Mouse (Mus musculus) hindlimb bud, embryonic 11.5 days (tissue): ENCODE data around the gene Hoxb7.

Experiments
- DNase-seq: peaks from one replicate; pipeline ENCODE4 v3.0.0-alpha.2; 2012; ENCODE audit warnings: low read depth, low spot score; ENCODE audit errors: extremely low spot score

Hoxb7 gene

DNA sequence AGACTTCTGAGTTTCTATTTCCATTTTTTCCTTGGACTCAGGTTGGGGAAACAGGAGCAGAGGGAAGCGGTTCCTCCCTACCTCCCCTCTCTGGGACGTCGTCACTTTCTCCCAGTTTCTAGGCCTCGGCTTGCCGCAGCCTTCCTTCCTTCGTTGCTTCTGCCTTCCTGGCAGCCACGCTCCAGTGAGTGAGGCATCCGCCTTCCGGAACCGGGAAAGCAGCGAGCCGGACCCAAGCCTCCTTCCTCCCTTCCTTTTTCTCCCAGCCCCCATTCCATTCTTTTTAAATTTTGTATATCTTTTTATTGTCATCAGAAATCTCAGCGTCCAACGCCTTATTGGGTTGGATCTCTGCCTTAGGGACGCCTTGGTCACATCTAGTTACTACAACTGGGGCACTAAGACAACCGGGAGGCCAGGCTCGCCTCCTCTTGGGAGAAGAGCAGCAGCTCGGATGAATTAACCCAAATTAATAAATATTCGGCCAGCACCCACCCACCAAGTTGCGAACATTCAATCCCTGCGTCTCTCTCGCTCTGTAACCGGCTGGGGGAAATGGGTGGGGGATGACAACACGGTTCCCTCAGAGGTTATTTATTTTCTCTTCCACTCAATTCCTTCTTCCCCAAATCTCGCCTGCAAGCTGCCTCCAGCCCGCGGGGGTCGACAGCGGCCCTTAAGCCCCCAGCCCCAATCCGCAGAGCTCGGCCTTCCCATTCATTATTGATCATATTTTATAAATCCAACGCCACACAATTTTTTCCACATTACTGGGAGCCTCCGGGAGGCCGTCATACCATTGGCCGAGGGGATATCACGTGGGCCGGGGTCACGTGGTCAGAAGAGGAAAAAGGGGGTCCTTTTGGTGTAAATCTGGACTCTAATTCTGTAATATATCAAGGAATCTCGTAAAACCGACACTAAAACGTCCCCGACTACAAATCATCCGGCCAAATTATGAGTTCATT, at the start of gene Hoxb7:
Gene Hoxb7 (plus strand): TSS at position 853 of the 968 bp plus-strand sequence.
- no peak for DNase-seq

DNA sequence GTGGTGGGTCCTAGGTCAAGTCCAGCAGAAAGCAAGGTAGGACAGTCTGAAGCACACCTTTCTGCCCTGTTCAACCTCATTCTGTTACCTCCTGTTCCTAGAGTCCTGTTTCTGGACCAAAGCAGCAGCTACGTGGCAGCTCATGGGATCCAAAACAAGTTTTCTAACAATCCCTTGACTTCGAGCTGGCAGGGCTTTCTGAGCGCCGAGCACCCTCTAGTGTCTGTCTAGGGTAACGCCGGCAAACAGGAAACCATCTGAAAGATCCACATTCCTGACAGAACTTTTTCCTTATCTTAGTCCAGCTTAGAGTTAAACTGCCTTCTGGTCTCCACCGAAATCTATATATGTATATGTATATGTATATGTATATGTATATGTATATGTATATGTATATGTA, 46.2 kb upstream of the Hoxb7 start:
- DNase-seq, result no peak

DNA sequence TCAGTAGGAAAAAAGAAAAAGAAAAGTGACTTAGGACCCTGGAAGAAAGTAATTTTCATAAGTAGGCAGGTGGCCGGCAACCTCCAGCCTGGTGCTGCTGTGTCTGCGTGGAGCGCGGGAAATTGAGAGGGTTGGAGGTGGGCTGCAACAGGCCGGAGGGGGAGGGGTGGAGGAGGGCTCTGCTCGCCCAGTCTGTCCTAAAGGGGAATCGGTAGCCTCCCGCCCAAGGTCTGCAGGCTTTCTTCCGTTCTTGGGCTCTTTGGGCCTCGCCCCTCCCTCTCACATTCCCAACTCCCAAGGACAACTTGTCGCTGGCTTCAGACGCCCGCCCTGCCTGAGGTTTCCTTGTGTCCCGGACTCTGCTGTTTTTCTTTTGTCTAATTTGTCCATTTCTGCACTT, 35.5 kb upstream of the Hoxb7 start:
- no peak for DNase-seq

DNA sequence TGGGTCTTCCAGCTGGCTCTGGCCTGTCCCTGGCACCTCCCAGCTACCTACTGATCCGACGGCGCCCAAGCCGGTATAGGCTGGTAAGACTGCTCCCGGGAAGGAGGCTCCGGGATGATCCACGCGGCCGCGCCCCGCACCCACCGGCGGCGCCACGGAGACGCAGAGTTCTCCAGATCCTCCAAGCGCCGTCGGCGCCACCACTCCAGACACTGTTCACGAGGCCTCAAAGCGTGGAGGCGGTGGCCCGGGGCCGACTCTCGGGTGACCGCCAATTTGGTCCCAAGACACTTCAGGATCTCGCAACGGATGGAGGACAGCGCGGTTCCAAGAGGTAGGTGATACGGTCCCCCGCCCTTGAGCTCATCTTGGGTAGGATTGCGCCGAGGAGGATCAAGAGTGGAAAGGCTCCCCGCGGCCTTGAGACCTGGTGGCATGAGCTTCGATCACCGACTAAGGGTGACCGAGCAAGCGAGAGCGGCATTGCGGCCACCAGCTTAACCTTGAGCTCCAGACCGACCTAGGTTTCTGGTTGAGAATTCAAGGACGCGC, 34.9 kb upstream of the Hoxb7 start:
- DNase-seq, result no peak

DNA sequence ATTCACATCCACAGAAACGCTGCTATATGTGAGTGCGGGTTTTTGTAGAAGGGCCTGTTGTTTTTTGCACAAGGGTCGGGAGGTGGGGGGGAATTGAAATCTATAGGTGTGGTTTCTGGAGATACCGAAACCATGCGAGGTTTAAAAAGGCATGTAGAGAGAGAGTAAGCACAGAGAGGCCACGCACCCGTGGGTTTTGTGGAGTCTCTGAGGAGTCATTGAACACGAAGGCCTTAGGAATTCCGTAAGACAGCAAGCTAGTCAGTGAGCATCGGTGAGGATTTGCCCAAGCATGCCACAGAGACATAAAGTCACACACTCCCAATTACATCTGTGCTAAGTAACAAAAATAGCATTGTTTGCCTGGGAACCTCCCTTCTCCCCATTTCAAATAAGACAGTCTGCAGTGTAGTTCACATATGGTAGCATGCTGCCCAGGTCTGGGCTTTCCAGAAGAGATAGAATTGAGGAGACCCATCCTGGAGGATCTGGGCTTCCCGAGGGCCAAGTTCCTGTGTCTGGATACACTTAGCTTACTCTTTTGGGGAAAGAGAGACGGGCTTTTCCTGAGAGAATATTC, 33.8 kb upstream of the Hoxb7 start:
- no peak for DNase-seq

DNA sequence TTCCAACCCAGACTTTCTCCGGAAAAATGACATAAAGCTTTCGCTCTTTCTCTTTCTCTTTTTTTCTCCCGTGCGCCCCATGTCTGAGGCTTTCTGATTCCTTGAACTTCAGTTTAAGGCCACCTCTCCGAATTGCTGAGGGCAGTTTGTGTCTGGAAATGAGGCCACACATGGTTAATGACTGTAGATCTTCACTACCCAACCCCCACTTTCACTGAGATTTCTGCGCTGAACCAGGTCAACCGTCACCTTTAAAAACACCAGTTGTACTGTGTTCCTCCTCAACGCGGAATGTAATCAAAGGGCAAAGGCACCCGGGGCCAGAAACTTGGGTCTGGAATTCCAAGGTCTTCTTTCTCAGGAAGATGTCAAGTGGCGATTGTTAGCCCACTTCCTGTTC, 32.2 kb upstream of the Hoxb7 start:
- DNase-seq, result no peak

DNA sequence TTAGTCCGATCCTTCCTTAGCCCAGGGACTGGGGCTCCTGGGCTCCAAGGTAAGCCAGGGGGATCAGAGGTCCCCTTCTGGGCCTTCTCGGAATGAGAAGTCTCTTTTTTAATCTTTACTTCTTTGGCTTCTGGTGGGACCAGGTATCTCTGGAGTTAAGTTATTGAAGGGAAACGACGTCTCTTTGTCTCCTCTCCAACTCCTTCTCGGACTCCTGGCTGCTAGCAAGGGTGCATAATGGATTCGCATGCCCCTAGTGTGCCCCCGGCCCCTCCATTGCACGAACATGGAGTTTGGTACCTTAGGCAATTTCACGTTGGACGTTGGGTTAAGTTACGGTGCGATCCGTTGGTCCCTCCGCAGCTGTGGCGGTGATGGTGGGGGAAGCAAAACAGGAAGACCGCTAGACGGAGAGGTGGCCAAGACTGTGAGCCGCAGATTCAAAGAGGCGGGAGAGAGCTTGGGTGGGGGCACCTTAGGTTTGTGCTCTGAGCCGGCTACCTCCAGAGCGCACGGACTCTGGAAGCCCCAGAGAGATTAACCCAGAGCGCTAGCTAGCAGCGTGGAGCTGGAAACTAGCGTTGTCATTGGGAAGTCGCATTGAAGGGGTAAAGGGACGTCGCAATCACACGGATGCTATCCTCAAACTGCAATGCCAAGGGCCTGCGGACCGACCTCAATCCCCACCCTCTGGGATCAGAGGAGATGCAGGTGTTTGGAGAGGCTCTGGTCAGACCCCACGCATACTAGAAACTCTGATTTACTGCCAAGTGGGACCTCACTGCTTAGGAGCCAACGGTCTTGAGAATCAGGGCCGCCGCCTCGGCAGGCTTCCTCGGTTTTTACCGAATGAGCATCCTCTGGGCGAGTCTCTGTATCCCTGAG, 31.1 kb upstream of the Hoxb7 start:
- no peak for DNase-seq

DNA sequence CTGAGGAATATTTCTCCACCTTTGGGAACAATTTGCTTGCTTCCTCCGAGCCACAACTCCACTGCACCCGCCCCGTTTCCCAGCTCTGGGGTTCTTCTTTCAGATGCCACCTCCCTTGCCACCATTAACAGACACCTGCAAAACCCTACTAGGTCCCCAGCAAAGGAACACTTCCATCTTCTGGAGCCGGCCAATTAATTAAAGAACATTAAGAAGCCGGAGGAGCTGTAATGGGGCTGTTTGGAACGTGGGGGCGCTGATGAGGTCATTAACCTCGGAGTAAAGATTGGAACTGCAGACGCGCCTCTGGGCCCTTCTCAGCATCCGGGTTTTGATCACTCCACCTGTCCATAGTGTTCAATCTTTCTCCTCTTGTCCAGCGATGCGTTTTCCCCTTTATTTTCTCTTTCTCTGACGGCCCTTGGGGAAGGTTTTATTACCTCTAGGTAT, 30.4 kb upstream of the Hoxb7 start:
- DNase-seq, result no peak

DNA sequence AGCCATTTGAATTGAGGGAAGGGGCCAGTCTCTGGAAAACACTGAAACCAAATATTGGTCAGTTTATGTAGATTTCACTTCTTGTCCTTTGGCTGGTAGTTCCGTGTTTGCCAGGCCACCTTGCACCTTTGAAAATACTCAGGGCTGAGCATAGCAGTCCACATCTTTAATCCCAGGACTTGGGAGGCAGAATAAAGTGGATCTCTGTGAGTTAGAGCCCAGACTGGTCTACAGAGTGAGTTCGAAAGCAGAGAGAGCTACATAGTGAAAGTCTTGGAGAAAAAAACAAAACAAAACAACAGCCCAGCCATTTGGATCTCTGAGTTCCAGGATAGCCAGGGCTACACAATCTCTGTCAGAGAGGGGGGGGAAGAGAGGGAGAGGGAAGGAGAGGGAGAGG, 29.3 kb upstream of the Hoxb7 start:
- DNase-seq, result no peak

DNA sequence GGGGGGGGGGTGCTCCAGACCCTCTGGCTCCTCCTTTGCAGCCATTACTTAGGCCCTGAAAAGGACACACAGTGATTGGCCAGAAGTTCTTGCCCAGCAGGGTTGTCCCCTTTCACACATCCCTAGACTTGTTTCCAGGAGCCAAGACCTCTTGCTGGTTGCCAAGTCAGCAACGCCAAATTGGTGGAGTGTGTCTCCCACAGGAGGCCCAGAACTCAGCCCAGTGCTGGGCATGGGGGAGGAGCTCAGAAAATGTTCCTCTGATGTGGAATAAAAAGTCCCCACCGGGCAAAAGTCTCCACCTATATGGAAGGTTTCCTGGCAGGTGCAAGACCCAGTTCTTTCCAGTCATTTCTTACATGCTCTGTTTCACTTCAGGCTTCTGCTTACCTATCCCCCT, 27.4 kb upstream of the Hoxb7 start:
- no peak for DNase-seq

DNA sequence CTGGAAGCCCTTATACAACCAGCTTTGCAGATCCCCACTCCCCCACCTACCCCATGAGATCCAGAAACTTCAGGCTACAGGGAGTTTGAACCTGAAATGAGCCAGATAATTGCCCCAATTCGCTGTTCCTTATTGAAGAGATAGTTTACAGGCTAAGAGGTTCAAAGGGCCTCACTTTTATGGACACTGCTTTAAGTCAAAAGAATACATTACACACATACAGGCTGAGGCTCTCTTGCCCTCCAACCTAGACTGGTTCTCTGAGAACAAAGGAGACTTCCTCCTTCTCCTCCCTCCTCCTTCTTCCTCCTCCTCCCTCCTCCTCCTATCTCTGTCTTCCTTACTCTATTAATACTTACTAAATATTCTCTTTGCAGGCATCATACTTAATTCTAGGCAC, 26.9 kb upstream of the Hoxb7 start:
- no peak for DNase-seq

DNA sequence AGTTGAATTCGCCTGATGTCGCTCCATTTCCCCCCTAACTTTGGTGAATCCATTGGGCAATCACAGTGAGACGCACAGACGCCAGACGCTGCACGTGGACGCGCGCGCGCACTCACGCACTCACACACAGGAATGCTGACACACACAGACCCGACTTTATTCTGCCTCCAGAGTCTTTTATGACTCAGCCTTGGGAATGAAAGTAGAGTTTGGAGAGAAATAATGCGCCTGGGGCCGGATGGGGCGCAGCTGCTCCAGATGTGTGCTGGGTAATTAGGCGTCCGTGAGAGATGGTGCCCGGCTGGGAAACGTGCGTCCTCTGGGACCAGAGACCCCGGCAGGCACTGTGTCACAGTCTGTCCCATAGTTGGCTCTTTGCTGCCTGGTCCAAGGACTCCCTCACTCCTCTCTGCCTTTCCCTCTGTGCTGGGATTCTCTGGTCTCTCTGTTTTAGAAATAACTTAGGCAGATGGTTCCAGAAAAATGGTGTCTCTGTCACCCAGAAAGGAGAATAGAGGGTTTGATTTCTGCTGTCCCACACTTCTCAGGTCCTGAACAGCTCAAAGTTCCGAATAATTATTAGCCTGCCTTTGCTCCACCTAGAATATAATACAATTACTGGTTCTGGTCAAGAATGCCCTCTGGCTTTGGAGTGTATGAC, 26.0 kb upstream of the Hoxb7 start:
- DNase-seq, result no peak

DNA sequence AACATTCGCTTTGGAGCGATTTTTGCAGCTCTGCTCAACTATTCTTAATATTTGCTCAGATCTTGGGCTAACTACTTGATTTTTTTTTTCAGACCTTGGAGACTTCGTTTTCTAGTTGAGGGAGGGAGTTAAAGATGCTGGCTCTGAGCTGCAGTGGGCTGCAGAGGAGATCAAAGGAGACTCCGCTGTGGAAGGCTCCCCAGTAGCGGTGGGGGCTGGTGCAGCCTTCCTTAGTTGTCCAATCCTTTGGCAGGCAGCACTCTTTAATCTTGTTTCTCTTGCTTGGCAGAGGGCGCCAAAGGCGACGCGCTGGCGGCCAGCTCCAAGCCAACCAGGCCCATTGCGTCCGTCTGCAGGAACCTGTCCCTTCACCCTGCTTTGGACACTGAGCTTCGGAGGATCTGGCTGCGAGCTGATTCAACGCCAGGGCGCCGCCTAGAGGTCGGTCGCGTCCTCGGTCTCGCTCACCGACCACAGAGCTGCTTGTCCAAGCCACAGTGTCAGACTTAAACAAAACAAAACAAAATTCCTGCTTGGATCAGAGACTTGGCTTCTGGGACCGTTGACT, 25.0 kb upstream of the Hoxb7 start:
- no peak for DNase-seq

DNA sequence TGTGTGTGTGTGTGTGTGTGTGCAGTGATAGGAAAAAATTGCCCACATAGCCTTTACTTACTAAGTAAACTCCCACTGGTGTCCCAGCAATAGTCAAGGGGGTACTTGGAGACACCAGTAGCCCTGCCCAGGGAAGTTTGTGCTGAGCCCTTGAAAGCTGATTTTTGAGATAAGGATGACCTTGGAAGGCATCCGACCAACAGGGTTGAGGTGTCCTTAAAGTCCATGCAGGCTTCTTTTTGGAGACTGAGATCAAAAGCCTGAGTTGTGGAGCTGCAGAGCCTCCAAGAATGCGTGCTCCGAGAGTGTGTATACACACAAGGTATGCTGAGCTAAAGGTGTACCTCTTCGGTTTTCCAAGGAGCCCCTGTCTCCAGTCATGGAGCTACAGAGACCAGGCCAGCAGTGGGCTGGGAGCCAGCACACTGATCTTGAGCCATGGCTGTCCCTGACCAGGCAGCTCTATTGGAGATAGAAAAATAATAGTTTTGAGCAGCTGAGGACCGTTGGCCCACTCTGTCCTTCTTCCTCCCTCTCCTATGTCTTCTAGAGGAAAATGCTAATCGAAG, 24.1 kb upstream of the Hoxb7 start:
- DNase-seq, result no peak

DNA sequence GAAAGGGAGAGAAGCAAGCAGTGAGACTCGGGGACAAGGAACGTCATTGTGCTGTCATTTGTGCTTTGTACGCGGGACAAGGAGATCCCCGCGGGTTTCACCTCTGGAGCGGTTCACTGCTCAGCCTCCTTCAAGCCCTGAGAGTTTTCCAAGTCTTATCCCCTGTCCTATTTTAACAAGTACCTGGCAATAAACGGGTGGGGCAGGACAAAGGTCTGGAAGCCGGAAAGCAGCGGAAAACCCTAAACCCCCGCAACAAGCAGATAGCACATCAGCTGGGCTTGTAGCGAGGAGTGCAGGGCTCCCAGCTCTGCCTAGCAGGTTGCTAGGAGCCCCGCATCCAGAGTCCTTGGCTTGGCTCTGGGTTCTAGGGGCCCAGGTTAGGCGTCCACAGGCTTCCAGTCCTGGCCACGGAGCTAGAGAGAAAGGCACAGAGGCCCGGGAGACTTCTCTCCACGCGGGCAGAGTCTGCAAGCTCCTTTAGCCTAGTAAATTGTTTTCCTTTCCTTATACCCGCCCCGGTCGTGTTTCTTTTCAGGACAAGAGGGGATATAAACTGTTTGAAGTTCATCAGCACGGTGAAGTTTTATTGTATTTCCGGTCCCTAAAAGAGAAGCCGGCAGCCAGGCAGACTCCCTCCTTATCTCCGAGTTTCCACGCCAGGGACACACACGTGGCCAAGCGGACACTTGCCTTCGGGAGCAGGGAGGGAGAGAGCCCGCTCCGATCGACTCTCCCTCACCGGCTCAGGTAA, 22.6 kb upstream of the Hoxb7 start:
- no peak for DNase-seq

DNA sequence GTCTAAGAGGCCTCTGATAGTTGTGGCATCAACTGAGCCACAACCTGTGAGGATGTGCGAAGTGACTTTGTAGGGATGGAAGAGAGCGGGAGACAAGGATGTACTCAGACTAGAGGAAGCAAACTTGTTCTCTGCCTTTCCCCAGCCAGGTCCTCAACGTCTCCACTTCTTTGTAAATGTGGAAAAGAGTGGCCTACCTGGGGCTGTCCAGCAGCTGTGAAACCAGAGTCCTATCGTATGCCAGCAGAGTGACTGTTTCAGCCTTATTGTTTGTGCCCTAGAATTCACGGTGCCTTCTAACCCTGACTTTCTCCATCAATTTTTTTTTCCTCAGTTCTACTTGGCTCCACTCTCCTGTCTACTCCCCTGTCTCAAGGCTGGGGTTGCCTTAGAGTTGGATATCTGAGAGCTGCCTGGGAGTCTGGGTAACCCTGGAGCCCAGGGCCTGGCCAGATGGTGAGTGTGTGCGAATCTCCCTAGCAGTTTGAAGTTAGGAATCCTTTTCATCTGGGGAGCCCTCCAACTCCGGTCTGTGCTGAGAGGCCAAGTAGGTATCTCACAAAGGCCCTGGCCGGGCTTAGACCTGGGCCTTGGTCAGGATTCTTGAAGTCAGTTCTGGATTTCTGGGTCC, 21.9 kb upstream of the Hoxb7 start:
- no peak for DNase-seq

DNA sequence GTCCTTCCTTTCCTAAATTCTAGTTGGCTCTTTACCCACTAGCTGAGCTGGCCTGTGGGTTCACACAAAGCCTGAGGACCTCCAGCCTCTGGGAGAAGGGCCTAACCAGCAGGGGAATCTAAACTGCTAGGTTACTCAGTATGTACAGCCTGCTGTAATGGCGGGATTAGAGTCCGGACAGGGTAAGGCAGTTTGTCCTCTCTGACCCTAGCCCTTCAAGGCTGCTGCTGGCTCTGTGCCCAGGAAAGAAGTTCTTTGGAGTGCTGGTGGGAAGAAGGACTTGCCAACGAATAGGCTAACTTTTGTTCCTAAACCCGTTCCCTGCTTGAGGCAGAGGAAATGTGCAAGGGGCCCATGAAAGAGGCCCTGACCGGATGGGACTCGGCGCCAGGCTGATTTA, 20.5 kb upstream of the Hoxb7 start:
- DNase-seq, result no peak

DNA sequence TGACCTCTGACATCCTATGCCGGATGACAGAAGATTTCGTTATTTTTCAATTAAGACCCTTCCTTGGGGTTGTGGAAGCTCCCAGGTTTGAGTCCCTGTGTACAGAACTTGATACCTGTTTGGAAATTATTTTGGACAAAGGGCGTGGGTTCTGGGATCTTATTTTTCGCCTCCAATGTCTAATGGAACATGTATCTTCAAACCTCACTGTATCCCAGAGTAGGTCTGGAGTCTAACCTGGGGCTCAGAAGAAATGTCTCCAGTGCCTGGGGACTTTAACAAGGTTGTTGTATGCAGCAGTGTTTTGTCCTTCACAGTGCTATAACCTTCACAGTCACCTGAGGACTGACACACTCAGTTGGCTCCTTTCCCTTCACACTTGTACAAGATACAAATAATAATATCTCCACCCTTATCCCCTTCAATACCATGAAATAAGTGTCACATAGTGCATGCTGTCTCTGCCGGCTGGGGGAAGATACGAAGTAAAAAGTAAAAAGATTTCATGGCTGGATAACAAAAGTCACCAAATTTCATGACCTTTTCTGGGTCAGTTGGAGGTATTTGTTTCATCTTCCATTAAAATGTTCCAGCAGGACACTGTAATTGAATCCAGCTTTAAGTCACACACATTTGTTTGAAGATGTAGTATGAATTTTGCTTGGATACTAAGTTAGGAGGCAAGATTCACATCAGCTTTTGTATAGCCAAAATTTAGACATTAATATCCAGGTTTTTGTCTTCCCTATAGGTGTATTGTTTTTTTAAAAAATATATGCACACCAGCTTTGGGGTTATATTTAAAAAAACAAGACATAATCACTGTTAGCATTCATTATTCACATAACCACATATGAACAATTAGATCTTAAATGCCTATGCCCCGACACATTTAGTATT, 19.2 kb upstream of the Hoxb7 start:
- no peak for DNase-seq
